ENCODE assay signal across 16 mouse cellular contexts in genomic region chr1:39898686-39899085, GRCm38 (mm10).
"Had no signal": no experiment of that assay in that cellular context is flagged by ENCODE, and none has a peak within 500 bp of the region (broad histone marks: within the 10 kb centered on the region; RNA-seq: fewer than 3 reads in every experiment).

No protein-coding gene starts in this region.

- DNase-seq: retina, postnatal 1 day; right cerebral cortex, adult 18-20 months; right cerebral cortex, postnatal 14 days; right cerebral cortex, postnatal 25 days; right cerebral cortex, postnatal 4 days; spleen, adult 18-20 months; thymus, adult 18-20 months; thymus, adult 2 months; thymus, postnatal 14 days; thymus, postnatal 25 days; thymus, postnatal 36 days; thymus, postnatal 4 days had no signal

- H3K9ac ChIP-seq: neural tube, embryonic 13.5 days; neural tube, embryonic 15.5 days; stomach, embryonic 15.5 days had no signal

- H3K4me2 ChIP-seq: neural tube, embryonic 13.5 days; stomach, embryonic 15.5 days had no signal

- H3K27ac ChIP-seq: neural tube, embryonic 13.5 days; neural tube, embryonic 15.5 days; stomach, embryonic 15.5 days; stomach, postnatal 0 days had no signal

- H3K9me3 ChIP-seq: neural tube, embryonic 13.5 days; neural tube, embryonic 15.5 days; stomach, embryonic 15.5 days had no signal

- H3K36me3 ChIP-seq: neural tube, embryonic 13.5 days; neural tube, embryonic 15.5 days; stomach, embryonic 15.5 days had no signal

- H3K27me3 ChIP-seq: neural tube, embryonic 13.5 days; neural tube, embryonic 15.5 days; stomach, embryonic 15.5 days had no signal

- H3K4me3 ChIP-seq: neural tube, embryonic 13.5 days; neural tube, embryonic 15.5 days; stomach, embryonic 15.5 days had no signal
